Mouse (Mus musculus) urinary bladder, postnatal 36 days (tissue): ENCODE results near the gene Mcf2l.
A peak's percentile ranks its signal among the peaks of the same experiment; 100 is the strongest.

Source experiments
- DNase-seq, 2 experiments: peaks; one replicate each; pipeline ENCODE4 v3.0.0; 2022; ENCODE audit warnings: low spot score in 2 of 2, mixed read lengths in 1 of 2

The Mcf2l gene

DNA sequence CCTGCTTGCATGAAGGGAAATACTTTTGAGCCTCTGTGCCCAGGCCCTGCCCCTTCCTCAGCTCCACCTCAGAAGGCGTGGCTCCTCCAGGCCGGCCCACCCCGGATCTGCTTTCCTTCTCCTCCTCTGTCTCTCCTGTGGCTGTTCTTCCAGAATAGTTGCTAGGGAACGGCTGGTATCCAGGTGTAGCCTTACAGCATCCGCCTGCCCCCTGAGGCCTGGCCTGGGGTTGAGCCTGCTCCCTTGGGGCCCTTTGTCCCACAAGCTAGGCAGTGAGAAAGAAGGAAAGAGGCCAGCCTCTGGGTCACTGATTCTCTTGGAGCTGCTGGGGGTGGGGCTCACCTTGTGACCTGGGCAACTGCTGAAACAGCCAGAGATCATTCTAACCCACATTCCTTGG lies 38.4 kb downstream of the Mcf2l start:
- no peak for DNase-seq

DNA sequence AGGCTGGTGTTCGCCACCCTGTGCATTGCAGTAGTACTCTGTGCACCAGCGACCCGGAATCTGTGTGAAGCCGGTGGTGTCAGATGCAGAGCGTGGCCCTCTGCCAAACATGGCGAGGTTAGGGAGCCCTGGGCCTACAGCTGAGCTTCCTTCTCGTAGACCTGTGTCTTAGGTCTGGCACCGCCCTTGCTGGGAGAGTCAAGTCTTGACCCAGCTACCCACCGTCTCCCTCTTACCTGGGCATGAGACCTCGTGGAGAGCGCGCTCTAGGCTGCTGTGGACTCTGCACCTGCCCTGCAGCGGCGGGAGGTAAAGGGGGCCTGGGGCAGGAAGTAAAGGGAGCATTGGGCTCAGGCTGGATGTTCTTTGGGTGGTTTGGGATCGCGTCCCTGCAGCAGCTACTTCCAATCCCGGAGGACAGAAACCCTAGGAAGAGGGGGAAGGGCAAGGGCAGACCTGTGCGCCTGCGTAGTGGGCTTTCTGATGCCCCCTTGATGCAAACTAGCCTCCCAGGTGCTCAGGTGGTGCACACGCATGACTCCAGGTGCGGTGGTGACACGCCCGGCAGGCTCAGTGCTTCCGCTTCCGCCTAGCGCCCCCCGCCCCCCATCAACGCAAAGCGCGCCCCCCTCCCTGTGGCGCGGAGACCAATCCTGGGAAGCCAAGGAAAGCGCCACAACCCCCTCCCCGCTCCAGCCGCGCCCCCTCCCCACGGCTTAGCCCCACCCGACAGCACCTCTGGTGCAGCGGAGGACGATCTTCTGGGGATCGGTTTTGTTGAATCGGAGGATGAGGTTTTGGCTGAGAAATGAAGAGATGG lies 41.8 kb downstream of the Mcf2l start:
- no peak for DNase-seq

GRCm38 (mm10) chr8:12916156-12916900 lies 42.7 kb downstream of the Mcf2l start:
- DNase-seq: no peak

- no peak for DNase-seq
Observed at GRCm38 (mm10) chr8:12917029-12917428, 43.4 kb downstream of the Mcf2l start.

DNA sequence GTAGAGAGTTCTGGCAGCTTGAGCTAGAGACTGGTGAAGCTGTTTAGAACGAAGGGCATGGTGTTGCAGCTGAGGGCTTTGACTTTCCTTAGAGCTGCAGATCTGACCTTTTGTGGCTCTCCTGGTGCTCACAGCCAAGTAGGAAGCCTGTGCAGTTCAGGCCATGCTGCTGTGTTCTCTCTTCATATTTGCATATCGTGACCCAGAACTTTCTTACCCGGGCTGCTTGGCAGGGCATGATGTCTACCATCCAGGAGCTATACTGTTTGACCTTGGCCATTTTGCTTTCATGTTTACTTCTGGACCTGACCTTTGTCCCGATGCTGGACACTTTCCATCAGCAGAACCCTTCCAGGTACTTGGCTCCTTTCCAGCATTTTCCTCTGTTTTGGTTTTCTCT lies 44.2 kb downstream of the Mcf2l start:
- no peak for DNase-seq

DNA sequence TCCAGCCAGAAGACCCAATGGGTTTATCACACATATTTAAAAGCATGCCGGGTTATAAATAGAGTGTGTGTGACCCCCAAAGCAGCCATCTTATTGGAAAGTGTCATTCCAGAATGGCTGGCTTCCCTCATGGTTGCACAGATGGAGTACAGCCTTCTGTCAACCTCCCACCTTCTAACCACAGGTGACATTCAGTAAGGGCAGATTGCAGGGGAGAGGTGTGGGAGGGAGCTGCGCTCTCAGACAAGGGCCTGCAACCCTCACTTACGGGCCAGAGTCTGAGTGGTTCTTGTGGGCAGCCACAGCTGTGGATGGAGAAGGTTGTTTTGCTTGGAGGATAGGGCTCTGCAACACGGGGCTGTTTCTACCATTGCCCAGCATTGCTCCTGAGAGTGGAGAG lies 47.0 kb downstream of the Mcf2l start:
- no peak for DNase-seq

- DNase-seq: no peak
Observed at GRCm38 (mm10) chr8:12925051-12925450, 51.4 kb downstream of the Mcf2l start.

DNA sequence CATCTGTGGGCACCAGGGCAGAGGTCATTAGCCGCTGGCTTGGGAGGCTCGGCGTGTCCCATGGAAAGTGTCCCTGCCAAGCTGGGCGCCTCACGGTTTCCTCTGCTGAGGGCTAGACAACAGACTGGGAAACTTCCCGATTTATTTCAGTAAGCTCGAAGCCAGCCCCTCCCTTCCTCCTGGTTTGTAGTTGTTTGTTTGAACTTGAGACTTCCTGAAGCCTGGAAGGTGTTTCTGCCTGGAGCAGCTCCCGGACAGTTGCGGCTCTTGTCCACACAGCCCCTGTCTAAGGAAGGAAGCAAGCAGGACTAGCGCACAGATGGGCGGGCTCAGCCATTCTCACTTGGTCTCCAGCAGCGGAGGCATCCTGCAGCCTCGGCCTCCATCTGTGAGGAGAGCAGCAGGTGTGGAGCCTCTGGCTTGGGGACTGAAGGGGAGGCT lies 52.4 kb downstream of the Mcf2l start:
- peak in 1 of 2 experiments; percentile 39 for DNase-seq

DNA sequence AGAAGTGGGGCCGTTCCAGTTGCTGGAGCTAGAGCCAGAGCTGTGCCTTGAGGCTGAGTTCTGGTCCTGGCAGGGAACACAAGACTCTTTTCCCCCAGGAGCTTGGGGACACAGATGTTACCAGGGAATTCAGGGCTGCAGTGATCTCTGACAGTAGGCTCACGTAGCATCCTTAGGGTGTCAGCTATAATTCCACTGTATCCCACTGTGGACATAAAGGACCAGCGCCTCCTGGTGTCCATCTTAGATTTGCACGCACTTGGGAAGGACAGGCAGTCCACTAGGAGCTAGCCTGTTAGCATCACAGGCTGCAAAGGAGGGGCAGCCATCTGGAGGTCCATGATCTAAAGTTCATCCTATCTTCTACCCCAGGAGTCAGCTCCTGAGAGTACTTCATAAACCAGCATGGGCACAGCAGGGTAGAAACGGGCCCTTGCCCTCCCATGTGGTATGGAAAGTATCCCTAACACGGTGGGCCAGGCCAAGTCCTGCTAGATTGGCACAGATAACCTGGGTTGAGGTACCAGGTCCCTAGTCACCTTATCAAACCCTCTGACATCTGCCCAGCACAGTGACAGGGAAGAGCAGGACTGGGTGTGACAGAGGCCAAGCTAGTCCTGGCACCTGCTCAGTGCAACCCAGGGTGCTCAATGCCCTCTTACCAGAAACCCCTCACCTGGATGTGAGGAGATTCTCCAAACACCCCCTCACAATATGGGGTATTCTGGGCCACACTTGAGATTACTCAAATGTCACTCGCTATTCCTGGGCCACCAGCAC lies 53.8 kb downstream of the Mcf2l start:
- DNase-seq: peak in 1 of 2 experiments; percentile 52

DNA sequence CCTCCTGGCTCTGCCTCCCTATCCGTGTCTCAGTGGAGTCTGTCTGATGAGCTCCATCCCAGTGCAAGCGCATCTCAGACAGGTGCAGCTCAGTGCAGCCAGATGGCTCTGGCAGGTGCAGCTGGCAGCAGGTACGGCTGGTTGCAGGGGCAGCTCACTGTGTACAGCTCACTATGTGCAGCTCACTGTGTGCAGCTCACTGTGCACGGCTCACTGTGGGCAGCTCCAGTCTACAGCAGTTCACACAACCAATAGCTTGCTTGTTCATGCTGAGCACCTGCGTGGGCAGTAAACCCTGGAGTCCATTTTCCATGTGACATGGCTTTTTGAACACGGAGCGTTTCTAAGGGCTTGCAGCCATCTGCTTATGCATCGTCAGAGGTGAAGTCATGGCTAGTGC lies 54.4 kb downstream of the Mcf2l start:
- DNase-seq: no peak

DNA sequence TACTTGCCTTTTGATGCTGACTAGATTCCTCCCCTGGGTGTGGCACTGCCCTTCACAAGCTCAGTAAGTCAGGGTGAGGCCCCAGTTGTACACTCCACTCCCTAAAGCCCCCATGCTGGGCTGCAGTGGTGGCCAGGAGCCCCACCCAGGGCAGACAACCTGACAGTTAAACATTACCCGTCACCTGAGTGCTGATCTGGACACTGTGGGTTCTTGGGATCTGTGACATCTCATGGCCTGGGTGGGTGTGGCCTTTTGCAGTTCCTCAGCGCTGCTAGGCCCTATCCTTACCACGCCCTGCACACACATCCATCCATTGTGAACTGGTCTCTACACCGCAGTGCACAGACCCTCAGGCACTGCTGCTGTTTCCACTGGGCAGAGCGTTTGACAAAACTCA lies 55.3 kb downstream of the Mcf2l start:
- DNase-seq: no peak

- no peak for DNase-seq
Observed at GRCm38 (mm10) chr8:12930290-12930689, 56.7 kb downstream of the Mcf2l start.

DNA sequence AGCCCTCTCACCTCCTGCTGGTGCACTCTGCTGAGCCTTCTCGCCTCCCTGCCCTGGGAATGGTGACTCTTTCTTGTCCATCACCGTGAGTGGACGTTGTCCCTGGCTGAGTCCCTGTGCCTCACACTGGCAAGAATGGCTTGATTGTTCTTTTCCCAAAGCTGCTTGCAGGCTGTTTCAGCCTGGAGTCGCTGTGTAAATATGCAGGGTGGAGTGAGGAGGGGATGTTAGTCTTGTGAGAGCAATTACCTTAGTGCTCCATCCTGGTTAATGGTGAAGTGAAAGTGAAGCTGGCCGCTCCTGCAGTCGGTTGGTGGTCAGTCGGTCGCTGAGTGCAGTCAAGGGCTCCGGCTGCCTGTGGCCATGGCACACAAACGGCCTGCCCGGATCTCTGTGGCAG lies 57.8 kb downstream of the Mcf2l start:
- DNase-seq: no peak

DNA sequence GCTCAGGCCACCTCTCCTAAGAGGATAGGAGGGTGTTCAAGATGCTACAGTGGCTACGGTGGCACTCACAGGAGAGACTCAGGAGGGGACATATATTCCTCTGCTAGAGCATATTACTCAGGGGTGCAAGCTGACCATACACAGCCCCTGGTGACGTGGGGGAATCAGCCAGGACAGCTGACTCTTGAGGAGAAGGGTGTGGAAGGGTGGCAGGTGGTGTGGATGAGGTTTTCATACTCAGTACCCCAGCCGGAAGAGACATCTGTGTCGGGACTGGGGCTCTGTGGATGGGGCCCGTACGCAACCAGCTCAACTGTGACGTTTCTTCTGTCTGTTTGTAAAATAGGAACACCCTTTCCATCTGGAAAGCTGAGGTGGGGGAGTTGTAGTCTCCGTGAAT lies 58.9 kb downstream of the Mcf2l start:
- no peak for DNase-seq

- DNase-seq: no peak
Observed at GRCm38 (mm10) chr8:12933765-12934164, 60.2 kb downstream of the Mcf2l start.

- DNase-seq: no peak
Observed at GRCm38 (mm10) chr8:12934453-12935043, 60.9 kb downstream of the Mcf2l start.

- DNase-seq: peak in 1 of 2 experiments; percentile 14
Observed at GRCm38 (mm10) chr8:12940549-12940948, 66.9 kb downstream of the Mcf2l start.

- DNase-seq: no peak
Observed at GRCm38 (mm10) chr8:12941161-12941926, 67.7 kb downstream of the Mcf2l start.

- no peak for DNase-seq
Observed at GRCm38 (mm10) chr8:12947604-12948573, 74.3 kb downstream of the Mcf2l start.

- DNase-seq: no peak
Observed at GRCm38 (mm10) chr8:12948574-12948961, 75.0 kb downstream of the Mcf2l start.
